Mouse (Mus musculus): Measurements from ENCODE around the gene Abcc8. TPM values are rescaled to one million over a fixed set of nuclear protein-coding genes. Genes with fewer than 3 reads are reported as not detected.

Gene Abcc8
- total and polyA plus RNA-seq, 3 experiments: not detected

DNA sequence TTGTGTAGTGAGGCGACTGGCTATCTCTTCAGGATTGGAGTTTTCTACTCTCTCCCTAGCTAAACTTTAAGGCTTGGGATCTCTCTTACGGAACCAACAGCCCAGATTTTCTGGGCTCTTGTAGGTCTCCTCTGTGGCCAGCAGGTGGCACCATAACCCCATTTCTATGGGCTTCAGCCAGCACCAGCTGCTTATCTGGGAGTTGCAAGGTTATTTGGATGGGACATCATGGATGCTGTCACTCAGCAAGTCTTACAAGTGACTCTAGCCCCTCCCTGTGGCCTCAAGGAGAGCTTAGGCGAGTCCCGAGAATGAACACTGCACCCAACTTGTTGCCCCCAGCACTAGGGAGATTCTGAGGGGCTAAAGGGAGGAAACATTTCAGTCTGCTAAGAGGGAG is 83.7 kb downstream of the Abcc8 start:
- Histone ChIP-seq H3K36me3 (replicated peaks in 1 of 2; ENCODE audit: control insufficient read depth in 1 of 2, insufficient read depth in 1 of 2, low read length in 1 of 2) (no peaks in the 10 kb centered on the region), H3K79me2 (replicated peaks; ENCODE audit: control insufficient read depth, extremely low read depth, insufficient read depth, poor library complexity, severe bottlenecking) (no peaks in the 10 kb centered on the region), H3K9me3 (replicated peaks; ENCODE audit: low read length) (no peaks in the 10 kb centered on the region), H3K9ac (ENCODE audit: insufficient read depth, low read depth) (no peak overlapping the region), H3K4me1 (ENCODE audit: control insufficient read depth in 1 of 2, insufficient read depth in 2 of 2) (no peaks in the 10 kb centered on the region), H3K4me2 (ENCODE audit: insufficient read depth, low read depth, poor library complexity, severe bottlenecking) (no peak overlapping the region), H3K4me3 (replicated peaks in 1 of 3; ENCODE audit: low read depth in 2 of 3, low read length in 2 of 3, poor library complexity in 1 of 3) (no peak overlapping the region), H3K27ac (ENCODE audit: insufficient read depth, low read depth) (no peak overlapping the region), H3K27me3 (replicated peaks) (peaks cover 80% of the 10 kb centered on the region)
- DNase-seq (ENCODE audit: extremely low read depth): peak; percentile 64
- in situ Hi-C loops (cut with MboI; ENCODE audit: low pct_ligation_motif_present, low pct_unique_long_range_greater_than_20kb, low sequenced_read_pairs): loop anchor here (5.0 kb wide), 1 partner anchor 106 kb away; no protein-coding TSS in a partner anchor
- peak; percentile 87 to 95 for TF ChIP-seq CTCF (conservative IDR thresholded peaks at IDR 0.05 in 1 of 2, IDR thresholded peaks at IDR 0.05 in 1 of 2; ENCODE audit: low read depth in 2 of 2, low read length in 2 of 2)
- no peak for TF ChIP-seq EP300 (IDR thresholded peaks at IDR 0.05; ENCODE audit: low read length)
- TF ChIP-seq RCOR1 (conservative IDR thresholded peaks at IDR 0.05; ENCODE audit: low read depth, low read length): no peak
- TF ChIP-seq RAD21 (IDR thresholded peaks at IDR 0.05; ENCODE audit: low read depth, low read length): peak; percentile 96
- TF ChIP-seq NRF1 (IDR thresholded peaks at IDR 0.05; ENCODE audit: low read depth, low read length): no peak
- TF ChIP-seq TBP (conservative IDR thresholded peaks at IDR 0.05; ENCODE audit: low read depth, low read length): no peak
- no peak for TF ChIP-seq HCFC1 (IDR thresholded peaks at IDR 0.05; ENCODE audit: low read depth, low read length)
- no peak for TF ChIP-seq CHD2 (IDR thresholded peaks at IDR 0.05; ENCODE audit: low read length)
- peak; percentile 35; the same call in 1 of the 2 replicates for TF ChIP-seq NELFE (IDR thresholded peaks at IDR 0.05; ENCODE audit: low read depth, low read length)
- no peak for TF ChIP-seq ZKSCAN1 (IDR thresholded peaks at IDR 0.05; ENCODE audit: borderline replicate concordance, low read depth, low read length)
- TF ChIP-seq USF1 (IDR thresholded peaks at IDR 0.05; ENCODE audit: low read depth, low read length): no peak
- no peak for TF ChIP-seq BHLHE40 (IDR thresholded peaks at IDR 0.05; ENCODE audit: low read depth, low read length)
- TF ChIP-seq MEF2A (IDR thresholded peaks at IDR 0.05; ENCODE audit: borderline replicate concordance, low read depth, low read length): no peak
- TF ChIP-seq SIN3A (IDR thresholded peaks at IDR 0.05; ENCODE audit: low read length): no peak
- TF ChIP-seq ETS1 (conservative IDR thresholded peaks at IDR 0.05; ENCODE audit: low read depth, low read length): no peak
- no peak for TF ChIP-seq MXI1 (IDR thresholded peaks at IDR 0.05; ENCODE audit: low read depth, low read length)
- TF ChIP-seq JUN (IDR thresholded peaks at IDR 0.05; ENCODE audit: insufficient read depth, low read depth, low read length): no peak
- TF ChIP-seq MAZ (IDR thresholded peaks at IDR 0.05; ENCODE audit: low read depth, low read length): no peak
- no peak for TF ChIP-seq TCF12 (IDR thresholded peaks at IDR 0.05; ENCODE audit: low read depth, low read length)
- TF ChIP-seq MAX (IDR thresholded peaks at IDR 0.05; ENCODE audit: low read length): no peak
- TF ChIP-seq POLR2AphosphoS2 (IDR thresholded peaks at IDR 0.05; ENCODE audit: low read depth, low read length): no peak
- peak; percentile 89 for TF ChIP-seq SMC3 (IDR thresholded peaks at IDR 0.05; ENCODE audit: low read depth, low read length)
- no peak for TF ChIP-seq MAFK (IDR thresholded peaks at IDR 0.05; ENCODE audit: insufficient replicate concordance, low read length)
- TF ChIP-seq IRF4 (IDR thresholded peaks at IDR 0.05; ENCODE audit: low read depth, low read length): no peak
- no peak for TF ChIP-seq CHD1 (IDR thresholded peaks at IDR 0.05; ENCODE audit: low read depth, low read length)
- TF ChIP-seq ZNF384 (IDR thresholded peaks at IDR 0.05; ENCODE audit: low read depth, low read length): no peak
- no peak for TF ChIP-seq USF2 (conservative IDR thresholded peaks at IDR 0.05; ENCODE audit: low read depth, low read length)
- no peak for TF ChIP-seq ZMIZ1 (IDR thresholded peaks at IDR 0.05; ENCODE audit: low read depth, low read length)
- TF ChIP-seq JUND (conservative IDR thresholded peaks at IDR 0.05; ENCODE audit: low read depth, low read length): no peak
- TF ChIP-seq MYC (IDR thresholded peaks at IDR 0.05; ENCODE audit: low read depth, low read length): no peak
- TF ChIP-seq KAT2A (IDR thresholded peaks at IDR 0.05; ENCODE audit: insufficient replicate concordance, low read length): no peak
- no peak for TF ChIP-seq GABPA (IDR thresholded peaks at IDR 0.05; ENCODE audit: insufficient replicate concordance, low read depth, low read length)
- TF ChIP-seq E2F4 (IDR thresholded peaks at IDR 0.05; ENCODE audit: insufficient replicate concordance, low read depth, low read length): no peak
- no peak for TF ChIP-seq UBTF (IDR thresholded peaks at IDR 0.05; ENCODE audit: low read depth, low read length)
- TF ChIP-seq ZC3H11A (IDR thresholded peaks at IDR 0.05; ENCODE audit: low read depth, low read length): peak; percentile 62; the same call in 1 of the 2 replicates
- TF ChIP-seq PAX5 (IDR thresholded peaks at IDR 0.05; ENCODE audit: low read length): no peak
- no peak for TF ChIP-seq POLR2A (IDR thresholded peaks at IDR 0.05; ENCODE audit: low read depth, low read length)
- no peak for TF ChIP-seq ELF1 (IDR thresholded peaks at IDR 0.05; ENCODE audit: low read depth, low read length)
- dilution Hi-C loops (cut with MboI; ENCODE audit: extremely low pct_ligation_motif_present, extremely low pct_unique_long_range_greater_than_20kb, low sequenced_read_pairs): no loop called here

Measured in CH12.LX (cell line).